Mouse (Mus musculus): ENCODE results near the gene Myh13.

- no peak for TF ChIP-seq CTCF (IDR thresholded peaks at IDR 0.05; ENCODE audit: low read depth)
- no peak for TF ChIP-seq EP300 (IDR thresholded peaks at IDR 0.05; ENCODE audit: low read depth)
Measured at GRCm38 (mm10) chr11:67345856-67346236, 24.4 kb downstream of the Myh13 start.
